Mouse (Mus musculus): ENCODE results near the gene Zfp764.
"Not testable (repeated sequence)": the region's sequence is repeated elsewhere in the genome, so short reads cannot be mapped to it uniquely, and the experiment has no call there.

Gene Zfp764

DNA sequence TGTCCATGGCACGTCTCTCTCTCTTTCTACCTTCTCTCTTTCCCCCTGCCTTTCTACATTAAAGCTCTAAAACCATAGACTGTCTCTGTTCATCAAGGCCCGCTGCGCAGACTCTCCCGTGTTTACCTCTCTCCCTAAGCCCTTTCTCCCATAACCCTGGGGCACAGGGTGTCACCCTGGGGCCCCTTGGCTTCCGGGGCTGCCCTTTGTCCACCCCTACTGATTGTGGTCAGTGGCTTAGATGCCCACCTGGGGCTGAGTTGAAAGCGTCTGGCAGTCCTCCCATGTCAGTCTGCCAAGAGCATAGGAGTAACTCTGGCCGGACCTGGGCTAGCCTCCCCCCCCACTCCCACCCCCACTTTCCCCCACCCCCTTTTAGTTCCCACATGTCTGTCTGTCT, 16.3 kb downstream of the Zfp764 start:
- no peak for DNase-seq (ENCODE audit: low spot score)

DNA sequence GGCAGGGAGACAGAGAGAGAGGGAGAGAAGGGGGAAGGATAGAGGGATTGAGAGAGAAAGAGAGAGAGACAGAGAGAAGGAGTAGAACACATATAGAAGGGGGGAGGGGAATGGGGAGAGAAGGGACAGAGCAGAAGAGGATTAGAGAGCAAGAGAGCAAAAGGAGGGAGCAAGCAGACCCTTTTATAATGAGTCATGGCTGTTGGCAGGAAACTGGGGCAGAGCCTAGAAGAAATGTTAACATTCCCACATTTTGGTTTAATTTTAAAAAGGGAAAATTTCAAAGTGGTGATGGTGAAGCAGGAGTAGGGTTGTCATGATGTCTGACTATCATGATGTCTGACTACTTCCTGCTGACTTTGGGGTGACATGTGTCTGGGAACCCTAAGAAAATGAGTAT, 18.4 kb downstream of the Zfp764 start:
- not testable (repeated sequence) for DNase-seq (ENCODE audit: low spot score)

DNA sequence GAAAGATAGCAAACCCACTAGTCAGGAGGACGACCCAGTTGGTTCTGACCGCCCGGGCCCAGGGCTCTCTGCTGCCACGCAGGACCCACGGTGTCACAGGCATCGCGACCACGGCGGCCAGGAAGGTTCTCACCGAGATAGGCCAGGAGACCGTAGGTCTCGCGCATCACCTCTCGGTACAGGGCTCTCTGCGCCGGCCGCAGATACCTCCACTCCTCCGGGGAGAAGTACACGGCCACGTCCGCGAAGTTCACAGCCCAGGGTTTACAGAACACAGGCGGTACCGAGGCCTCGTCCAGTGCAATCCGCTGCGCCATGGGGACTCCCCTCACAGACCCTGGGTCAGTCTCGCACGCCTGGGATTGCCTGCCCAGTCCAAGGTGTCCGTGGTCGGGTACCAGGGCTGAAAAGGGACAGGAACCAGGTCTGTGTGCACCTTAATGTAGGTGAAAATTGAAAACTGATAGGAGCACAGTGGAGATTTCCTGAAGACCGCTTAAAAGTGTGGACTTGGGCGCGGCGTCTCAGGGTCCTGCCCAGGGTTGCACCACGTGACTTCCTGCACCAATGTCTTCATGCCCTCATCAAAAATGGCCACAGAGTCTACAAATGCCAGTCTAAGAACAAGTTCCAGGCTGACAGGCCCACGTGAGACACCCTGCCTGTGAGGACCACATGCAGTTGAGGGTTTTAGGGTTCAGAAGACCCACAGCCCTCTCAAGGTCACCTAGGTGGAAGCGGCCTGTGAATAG, 19.8 kb downstream of the Zfp764 start, which contains the start of gene 9130019O22Rik:
9130019O22Rik (minus strand) TSS at position 526 of the 752 bp plus-strand sequence.
- DNase-seq (ENCODE audit: low spot score), result peak; percentile 93

DNA sequence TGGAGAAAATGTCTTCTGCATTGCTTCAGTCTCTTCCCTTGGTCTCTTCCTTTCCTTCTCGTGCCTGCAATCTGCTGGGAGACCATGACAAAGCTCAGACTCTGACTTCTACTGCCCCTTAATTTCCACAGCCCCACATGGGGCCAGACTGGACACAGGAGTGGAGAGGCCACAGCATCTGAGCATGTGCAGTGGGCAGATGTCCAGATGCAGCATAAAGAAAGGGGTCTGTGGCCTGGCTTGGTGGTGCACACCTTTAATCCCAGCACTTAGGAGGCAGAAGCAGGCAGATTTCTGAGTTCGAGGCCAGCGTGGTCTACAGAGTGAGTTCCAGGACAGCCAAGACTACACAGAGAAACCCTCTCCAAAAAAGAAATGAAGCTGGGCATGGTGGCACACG, 21.1 kb downstream of the Zfp764 start:
- not testable (repeated sequence) for DNase-seq (ENCODE audit: low spot score)

DNA sequence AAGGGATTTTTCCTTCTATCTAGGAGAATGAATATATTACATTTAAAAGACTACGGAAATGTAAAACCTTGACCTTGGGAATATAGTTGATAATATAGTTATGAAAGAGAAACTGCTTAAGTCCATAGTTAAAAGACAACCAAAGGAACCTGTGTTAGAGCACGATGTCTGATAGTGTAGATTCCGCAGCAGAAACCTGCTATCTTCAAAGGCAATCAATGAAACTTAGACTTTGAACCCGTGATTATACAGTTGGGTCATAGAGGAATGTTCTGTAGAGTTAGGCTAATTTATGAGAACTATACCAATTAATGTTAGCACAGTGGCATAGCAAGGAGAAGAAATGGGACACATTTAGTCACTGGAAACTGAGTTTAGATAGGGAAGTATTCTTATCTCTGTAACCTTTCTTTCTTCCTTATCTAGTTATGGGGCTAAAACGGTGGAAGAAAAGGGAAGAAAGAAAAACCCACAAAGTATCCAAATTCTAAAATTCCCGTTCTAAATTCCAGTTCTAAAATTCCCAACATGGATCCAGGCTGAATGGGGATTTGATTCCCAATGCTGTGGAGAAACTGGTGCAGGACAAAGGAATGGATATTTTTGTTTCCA, 28.2 kb downstream of the Zfp764 start:
- no peak for DNase-seq (ENCODE audit: low spot score)

DNA sequence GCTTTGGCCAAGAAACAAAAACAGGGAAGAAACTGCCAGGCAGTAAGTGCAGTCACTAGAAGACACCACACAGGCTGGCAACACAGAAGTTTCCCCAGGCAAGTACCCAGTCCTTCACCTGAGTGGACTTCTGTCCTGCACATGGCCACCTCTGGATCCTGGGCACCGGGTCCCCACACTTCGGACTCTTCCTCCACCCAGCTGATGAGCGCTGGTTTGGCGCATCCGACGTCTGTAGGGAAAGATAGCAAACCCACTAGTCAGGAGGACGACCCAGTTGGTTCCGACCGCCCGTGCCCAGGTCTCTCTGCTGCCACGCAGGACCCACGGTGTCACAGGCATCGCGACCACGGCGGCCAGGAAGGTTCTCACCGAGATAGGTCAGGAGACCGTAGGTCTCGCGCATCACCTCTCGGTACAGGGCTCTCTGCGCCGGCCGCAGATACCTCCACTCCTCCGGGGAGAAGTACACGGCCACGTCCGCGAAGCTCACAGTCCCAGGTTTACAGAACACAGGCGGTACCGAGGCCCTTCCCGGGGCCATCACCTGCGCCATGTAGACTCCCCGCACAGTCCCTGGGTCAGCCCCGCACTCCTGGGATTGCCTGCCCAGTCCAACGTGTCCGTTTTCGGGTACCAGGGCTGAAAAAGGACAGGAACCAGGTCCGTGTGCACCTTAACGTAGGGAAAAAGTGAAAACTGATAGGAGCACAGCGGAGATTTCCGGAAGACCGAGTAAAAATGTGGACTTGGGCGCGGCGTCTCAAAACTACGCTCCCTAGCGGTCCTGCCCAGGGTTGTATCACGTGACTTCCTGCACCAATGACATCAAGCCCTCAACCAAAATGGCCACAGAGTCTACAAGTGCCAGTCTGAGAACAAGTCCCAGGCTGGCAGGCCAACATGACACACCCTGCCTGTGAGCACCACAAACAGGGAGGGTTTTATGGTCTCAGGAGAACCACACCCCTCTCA, 31.1 kb downstream of the Zfp764 start, which contains the start of gene Zfp747:
Zfp747 (minus strand) TSS at position 780 of the 975 bp plus-strand sequence.
- DNase-seq (ENCODE audit: low spot score), result peak; percentile 96

DNA sequence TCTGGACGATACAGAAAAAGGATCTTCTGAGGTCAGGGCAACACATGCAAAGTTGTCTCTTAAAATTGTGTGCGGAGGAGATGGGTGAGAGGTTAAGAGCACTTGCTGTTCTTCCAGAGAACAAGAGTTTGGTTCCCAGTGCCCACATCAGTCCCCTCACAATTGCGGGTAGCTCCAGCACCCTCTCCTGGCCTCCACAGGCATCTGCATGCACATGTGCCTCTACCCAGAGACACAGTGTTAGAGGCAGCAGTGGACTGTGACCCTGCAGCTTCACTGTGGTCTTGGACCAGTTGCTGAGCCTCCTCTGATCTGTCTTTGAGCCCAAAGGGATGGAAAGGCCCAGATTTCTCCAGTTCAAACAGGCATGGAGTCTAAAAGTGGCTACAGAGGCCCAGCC, 34.8 kb downstream of the Zfp764 start:
- DNase-seq (ENCODE audit: low spot score), result not testable (repeated sequence)

DNA sequence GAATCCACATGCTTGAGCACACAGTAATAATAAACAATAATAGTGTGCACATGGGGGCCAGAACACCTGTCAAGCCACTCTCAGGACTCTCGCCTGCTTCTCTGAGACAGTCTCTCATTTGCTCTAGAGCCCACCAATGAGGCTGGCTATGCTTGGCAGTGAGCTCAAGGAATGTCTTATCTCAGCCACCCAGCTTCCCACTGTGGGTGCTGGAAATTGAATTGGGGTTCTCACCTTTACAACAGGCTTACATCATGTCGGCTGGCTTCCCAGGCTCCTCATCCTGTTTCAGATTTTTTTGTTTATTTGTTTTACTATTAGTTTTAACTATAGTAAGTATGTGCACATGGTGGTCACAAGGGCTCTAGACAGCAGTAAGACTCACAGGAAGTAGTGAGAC, 35.4 kb downstream of the Zfp764 start:
- no peak for DNase-seq (ENCODE audit: low spot score)

DNA sequence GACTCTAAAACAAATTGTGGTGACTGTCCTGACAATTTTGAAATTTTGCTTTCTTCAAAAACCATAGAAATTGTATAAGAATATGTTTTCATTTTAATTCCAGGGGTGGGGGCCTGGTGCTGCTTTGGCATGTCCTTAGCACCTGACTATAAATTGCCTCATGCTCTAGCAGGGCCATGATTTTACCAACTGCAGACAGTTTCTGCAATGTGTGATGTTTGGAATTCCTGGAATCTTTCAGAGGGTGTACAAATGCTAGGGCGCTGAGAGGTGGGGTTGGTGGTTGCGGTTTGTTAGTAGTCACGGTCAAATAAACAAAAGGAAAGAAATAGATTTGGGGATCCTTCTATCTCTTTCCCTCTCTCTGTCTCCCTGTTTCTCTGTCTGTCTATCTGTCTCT, 40.4 kb downstream of the Zfp764 start:
- DNase-seq (ENCODE audit: low spot score), result no peak

DNA sequence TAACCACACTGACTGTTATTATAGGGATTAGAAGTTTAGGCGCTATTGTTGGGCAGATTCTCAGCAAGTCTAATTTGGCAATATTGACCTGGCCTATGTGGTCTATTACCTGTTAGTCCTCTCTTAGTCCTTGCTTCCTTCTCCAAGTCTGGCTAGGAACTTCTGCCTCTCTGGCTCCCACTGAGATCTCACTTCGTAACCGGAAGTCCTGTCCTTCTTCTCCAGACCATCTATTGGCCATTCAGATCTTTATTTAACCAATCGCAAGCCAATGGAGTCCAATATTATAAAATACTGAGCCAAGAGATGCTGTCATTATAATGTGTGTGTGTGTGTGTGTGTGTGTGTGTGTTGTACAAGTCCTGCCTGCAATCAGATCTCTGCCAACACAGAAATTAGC, 42.5 kb downstream of the Zfp764 start:
- no peak for DNase-seq (ENCODE audit: low spot score)

DNA sequence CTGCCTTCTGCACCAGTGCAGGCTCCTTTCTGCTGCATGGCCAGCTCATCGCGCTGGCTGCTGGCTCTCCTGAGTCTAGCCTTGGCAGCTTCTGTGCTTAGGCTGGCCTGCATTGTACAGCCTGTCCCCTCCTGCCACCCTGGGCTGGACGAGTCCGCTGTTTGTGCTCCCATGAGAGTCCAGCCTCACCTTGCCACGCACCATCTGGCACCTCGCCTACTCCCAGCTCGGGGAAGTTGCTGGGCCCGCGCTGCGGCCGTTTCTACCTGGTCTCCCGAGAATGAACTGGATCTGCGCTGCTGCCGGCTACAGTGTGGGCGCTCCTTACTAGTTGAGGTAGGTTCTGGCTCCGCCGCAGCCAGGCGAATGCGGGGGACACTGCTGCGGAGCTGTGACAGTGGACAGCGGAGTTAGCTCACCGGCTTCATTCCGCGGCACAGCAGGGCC, 43.1 kb downstream of the Zfp764 start:
- no peak for DNase-seq (ENCODE audit: low spot score)

DNA sequence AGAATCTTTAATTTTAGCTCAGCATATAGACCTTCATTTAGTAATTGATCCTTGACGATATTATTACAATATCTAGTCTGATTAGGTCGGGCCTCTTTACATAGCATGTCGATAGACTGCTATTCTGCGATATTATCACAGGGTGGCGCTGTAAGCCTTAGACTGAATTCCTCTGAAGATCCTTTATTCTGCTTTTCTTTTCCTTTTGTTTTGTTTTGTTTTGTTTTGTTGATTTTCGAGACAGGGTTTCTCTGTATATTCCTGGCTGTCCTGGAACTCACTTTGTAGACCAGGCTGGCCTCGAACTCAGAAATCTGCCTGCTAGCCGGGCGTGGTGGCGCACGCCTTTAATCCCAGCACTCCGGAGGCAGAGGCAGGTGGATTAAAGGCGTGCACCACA, 44.2 kb downstream of the Zfp764 start:
- DNase-seq (ENCODE audit: low spot score), result not testable (repeated sequence)

DNA sequence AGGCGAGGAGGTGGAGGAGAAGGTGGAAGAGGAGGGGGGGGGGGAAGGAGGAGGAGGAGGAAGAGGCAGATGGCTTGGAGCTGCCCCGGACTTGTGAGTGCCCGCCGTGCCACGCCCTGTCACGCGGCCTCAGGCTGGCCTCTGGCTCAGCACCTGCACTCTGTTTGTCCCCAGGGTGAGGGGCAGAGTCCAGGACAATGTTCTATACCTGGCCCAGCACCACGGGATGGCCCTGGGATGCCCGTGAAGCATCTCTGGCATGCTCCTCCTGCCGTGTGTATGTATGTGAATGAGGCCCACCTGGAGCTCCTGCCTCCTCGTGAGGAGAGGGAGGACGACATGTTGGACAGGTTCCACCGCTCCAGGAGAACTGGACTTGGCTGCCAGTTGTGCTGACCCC, 45.2 kb downstream of the Zfp764 start:
- DNase-seq (ENCODE audit: low spot score), result no peak

DNA sequence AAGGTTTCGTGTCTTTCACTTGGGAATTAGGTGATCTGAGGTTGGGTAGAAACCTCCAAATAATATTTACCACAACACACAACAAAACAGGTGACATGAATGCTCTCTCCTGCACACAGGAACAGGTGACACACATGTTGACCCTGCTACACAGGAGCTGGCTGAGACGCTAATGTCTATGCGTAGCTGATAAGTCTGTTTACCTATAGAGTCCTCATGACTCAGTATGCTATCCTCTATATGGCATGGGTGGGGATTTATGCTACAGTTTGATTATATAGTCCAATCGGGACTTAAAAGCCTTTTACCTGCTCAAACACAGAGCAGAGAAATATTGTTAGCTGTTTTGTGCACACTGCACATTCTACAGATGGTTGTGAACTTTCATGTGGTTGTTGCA, 46.4 kb downstream of the Zfp764 start:
- DNase-seq (ENCODE audit: low spot score), result no peak

DNA sequence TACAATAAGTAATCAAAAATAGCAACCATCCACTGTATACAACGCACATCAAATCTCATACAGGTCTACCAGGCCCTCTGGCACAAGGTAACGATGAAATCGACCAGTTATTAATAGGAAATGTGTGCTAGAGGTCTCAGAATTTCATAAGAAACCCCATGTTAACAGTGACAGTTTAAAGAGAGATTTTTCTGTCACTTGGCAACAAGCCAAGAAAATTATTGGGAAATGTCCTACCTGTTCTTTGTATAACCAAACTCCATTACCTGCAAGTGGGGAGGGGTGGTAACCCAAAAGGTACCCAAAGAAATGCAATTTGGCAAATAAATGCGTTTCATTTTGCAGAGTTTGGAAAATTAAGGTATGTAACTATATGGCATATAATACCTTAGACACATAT, 48.1 kb downstream of the Zfp764 start:
- DNase-seq (ENCODE audit: low spot score), result no peak

DNA sequence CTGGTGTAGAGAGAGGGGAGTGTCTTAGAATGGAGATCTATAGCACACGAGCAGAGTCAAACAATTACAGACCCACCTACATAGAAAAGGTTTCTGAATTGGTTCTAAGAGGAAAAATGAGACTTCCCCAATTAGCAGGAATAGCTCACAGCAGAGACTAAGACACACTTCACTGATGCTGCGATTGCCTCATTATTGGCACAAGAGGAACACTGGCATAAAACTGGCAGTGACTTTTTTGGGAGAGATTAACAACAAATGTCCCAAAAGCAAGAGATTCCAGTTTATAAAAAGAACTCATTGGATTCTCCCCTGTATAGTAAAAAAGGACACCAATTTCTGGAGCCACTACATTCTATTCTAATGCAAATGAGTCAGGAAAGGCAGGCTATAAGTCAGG, 48.8 kb downstream of the Zfp764 start:
- DNase-seq (ENCODE audit: low spot score), result no peak

DNA sequence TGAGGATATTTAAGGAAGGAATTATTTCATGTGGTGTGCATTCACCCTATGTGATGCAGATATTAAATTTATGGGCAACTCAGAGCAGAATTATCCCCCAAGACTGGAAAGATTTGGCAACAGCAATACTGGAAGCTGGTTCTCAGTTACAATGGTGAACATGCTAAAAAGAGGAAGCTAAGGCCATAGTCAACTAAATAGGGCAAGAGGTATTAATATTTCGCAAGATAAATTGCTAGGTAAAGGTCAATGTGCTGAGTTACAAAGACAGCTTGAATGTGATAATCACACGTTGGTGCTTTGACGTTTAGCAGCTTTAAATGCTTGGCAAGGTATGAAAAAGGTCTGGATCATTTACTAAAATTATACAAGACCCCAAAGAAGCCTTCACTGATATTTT, 50.8 kb downstream of the Zfp764 start:
- DNase-seq (ENCODE audit: low spot score), result no peak

Data from urinary bladder, postnatal 14 days (tissue).